8 mouse cellular contexts compared by ENCODE assay signal in the genomic region with DNA sequence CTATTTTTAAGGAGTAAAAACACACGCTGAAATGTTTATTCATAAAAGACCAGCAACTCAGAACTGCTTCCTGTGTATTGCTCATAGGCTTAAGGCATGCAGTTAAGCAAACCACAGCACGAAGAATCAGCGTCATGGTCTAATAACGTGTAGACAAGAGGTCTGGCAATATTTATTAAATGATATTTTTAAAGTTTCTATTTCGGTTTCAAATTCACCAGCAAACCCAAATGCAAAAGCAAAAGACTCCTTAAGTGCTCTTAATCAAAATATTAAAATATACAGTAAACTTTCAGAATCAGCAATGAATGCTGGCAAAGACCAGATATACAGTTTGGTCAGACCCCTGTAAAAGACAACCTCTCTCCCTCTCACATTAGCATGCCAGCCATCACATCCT. TPM values are rescaled to one million over a fixed set of nuclear protein-coding genes. Genes with fewer than 3 reads are reported as not detected.
DNase-seq lines count a peak whose midpoint lies in the region; ATAC-seq and TF ChIP-seq lines count a peak whose summit lies in the region.

No protein-coding gene starts in this region.

- no peaks in the 10 kb centered on the region for H3K27me3 ChIP-seq in heart, embryonic 10.5 days (ENCODE audit: insufficient read depth, poor library complexity, severe bottlenecking)
- no peaks in the 10 kb centered on the region for H3K27me3 ChIP-seq in CH12.LX (replicated peaks)
- no peaks in the 10 kb centered on the region for H3K27me3 ChIP-seq in hindbrain, embryonic 11.5 days (ENCODE audit: control insufficient read depth, insufficient read depth, low read length)
- no peaks in the 10 kb centered on the region for H3K27me3 ChIP-seq in midbrain, embryonic 10.5 days (ENCODE audit: low read depth, poor library complexity, severe bottlenecking)

- H3K27ac ChIP-seq in heart, embryonic 10.5 days: no peak overlapping the region
- no peak overlapping the region for H3K27ac ChIP-seq in CH12.LX (ENCODE audit: insufficient read depth, low read depth)
- H3K27ac ChIP-seq in hindbrain, embryonic 11.5 days (ENCODE audit: low read depth, low read length): no peak overlapping the region
- H3K27ac ChIP-seq in midbrain, embryonic 10.5 days (replicated peaks): no peak overlapping the region

- peaks cover 9% of the 10 kb centered on the region; the same call in 1 of the 2 replicates for H3K36me3 ChIP-seq in heart, embryonic 10.5 days
- H3K36me3 ChIP-seq in CH12.LX (replicated peaks in 1 of 2; ENCODE audit: control insufficient read depth in 1 of 2, insufficient read depth in 1 of 2, low read length in 1 of 2): no peaks in the 10 kb centered on the region
- no peaks in the 10 kb centered on the region for H3K36me3 ChIP-seq in hindbrain, embryonic 11.5 days (ENCODE audit: control insufficient read depth, insufficient read depth, low read length)
- 0 out of 2 replicates have a peak, but pooled peaks cover 4% of the 10 kb centered on the region for H3K36me3 ChIP-seq in midbrain, embryonic 10.5 days

- TF ChIP-seq RAD21 in CH12.LX (IDR thresholded peaks at IDR 0.05; ENCODE audit: low read depth, low read length): no peak

- DNase-seq in heart, embryonic 10.5 days (ENCODE audit: low spot score): no peak
- no peak for DNase-seq in heart, adult 8-10 months (ENCODE audit: low spot score)
- DNase-seq in CH12.LX (ENCODE audit: extremely low read depth): no peak
- no peak for DNase-seq in hindbrain, embryonic 11.5 days (ENCODE audit: low spot score)
- DNase-seq in midbrain, embryonic 10.5 days (ENCODE audit: low spot score): no peak
- no peak for DNase-seq in layer of hippocampus, postnatal 25 days (ENCODE audit: extremely low spot score in 1 of 2, low spot score in 1 of 2)
- DNase-seq in right cerebral cortex, postnatal 36 days (ENCODE audit: low spot score in 2 of 2): no peak
- DNase-seq in embryo, embryonic 11 days: no peak

- dilution Hi-C loops in CH12.LX (cut with MboI; ENCODE audit: extremely low pct_ligation_motif_present, extremely low pct_unique_long_range_greater_than_20kb, low sequenced_read_pairs): no loop called here

- TF ChIP-seq EP300 in CH12.LX (IDR thresholded peaks at IDR 0.05; ENCODE audit: low read length): no peak

- H3K79me2 ChIP-seq in CH12.LX (replicated peaks; ENCODE audit: control insufficient read depth, extremely low read depth, insufficient read depth, poor library complexity, severe bottlenecking): no peaks in the 10 kb centered on the region

- 73% methylated on average over 5 of the region's 5 CpGs for WGBS in heart, embryonic 10.5 days
- WGBS in hindbrain, embryonic 11.5 days: 82% methylated on average over 5 of the region's 5 CpGs
- WGBS in midbrain, embryonic 10.5 days: 84% methylated on average over 5 of the region's 5 CpGs

- H3K9me3 ChIP-seq in heart, embryonic 10.5 days: no peaks in the 10 kb centered on the region; the same call in 1 of the 2 replicates
- H3K9me3 ChIP-seq in CH12.LX (replicated peaks; ENCODE audit: low read length): no peaks in the 10 kb centered on the region
- H3K9me3 ChIP-seq in hindbrain, embryonic 11.5 days (ENCODE audit: control insufficient read depth, low read length): no peaks in the 10 kb centered on the region
- no peaks in the 10 kb centered on the region for H3K9me3 ChIP-seq in midbrain, embryonic 10.5 days (replicated peaks)

- ATAC-seq in hindbrain, embryonic 11.5 days (ENCODE audit: low FRiP score): no peak

- TF ChIP-seq POLR2A in CH12.LX (IDR thresholded peaks at IDR 0.05; ENCODE audit: low read depth, low read length): no peak

- H3K4me1 ChIP-seq in heart, embryonic 10.5 days: peaks cover 4% of the 10 kb centered on the region; the same call in 1 of the 2 replicates
- H3K4me1 ChIP-seq in CH12.LX (ENCODE audit: control insufficient read depth in 1 of 2, insufficient read depth in 2 of 2): peaks cover 6 to 7% of the 10 kb centered on the region in 2 experiments; a peak in 3 of 4 replicates
- no peaks in the 10 kb centered on the region for H3K4me1 ChIP-seq in hindbrain, embryonic 11.5 days (replicated peaks; ENCODE audit: control insufficient read depth, insufficient read depth, low read length)
- H3K4me1 ChIP-seq in midbrain, embryonic 10.5 days: peaks cover 20% of the 10 kb centered on the region

- H3K4me3 ChIP-seq in heart, embryonic 10.5 days: peak overlapping the region; percentile 91
- peak overlapping the region in 2 of 3 experiments; percentile 13 to 65 for H3K4me3 ChIP-seq in CH12.LX (replicated peaks in 1 of 3; ENCODE audit: low read depth in 2 of 3, low read length in 2 of 3, poor library complexity in 1 of 3)
- peak overlapping the region; percentile 47; the same call in 1 of the 2 replicates for H3K4me3 ChIP-seq in hindbrain, embryonic 11.5 days (ENCODE audit: low read depth, low read length)
- peak overlapping the region; percentile 80 for H3K4me3 ChIP-seq in midbrain, embryonic 10.5 days

- no peak for TF ChIP-seq CTCF in CH12.LX (conservative IDR thresholded peaks at IDR 0.05 in 1 of 2, IDR thresholded peaks at IDR 0.05 in 1 of 2; ENCODE audit: low read depth in 2 of 2, low read length in 2 of 2)

- in situ Hi-C loops in CH12.LX (cut with MboI; ENCODE audit: low pct_ligation_motif_present, low pct_unique_long_range_greater_than_20kb, low sequenced_read_pairs): no loop called here

- peak overlapping the region; percentile 10; the same call in 1 of the 2 replicates for H3K9ac ChIP-seq in CH12.LX (ENCODE audit: insufficient read depth, low read depth)
- H3K9ac ChIP-seq in hindbrain, embryonic 11.5 days (ENCODE audit: low read depth, low read length): no peak overlapping the region

- peak overlapping the region; percentile 95 for H3K4me2 ChIP-seq in CH12.LX (ENCODE audit: insufficient read depth, low read depth, poor library complexity, severe bottlenecking)
- H3K4me2 ChIP-seq in hindbrain, embryonic 11.5 days (replicated peaks; ENCODE audit: low read depth, low read length): peak overlapping the region; percentile 48; the same call in 1 of the 2 replicates

TF ChIP-seq in CH12.LX, 34 proteins besides CTCF, POLR2A, EP300 and RAD21:
- no peak for TF ChIP-seq JUN (IDR thresholded peaks at IDR 0.05; ENCODE audit: insufficient read depth, low read depth, low read length)
- no peak for TF ChIP-seq GABPA (IDR thresholded peaks at IDR 0.05; ENCODE audit: insufficient replicate concordance, low read depth, low read length)
- no peak for TF ChIP-seq MAX (IDR thresholded peaks at IDR 0.05; ENCODE audit: low read length)
- TF ChIP-seq SIN3A (IDR thresholded peaks at IDR 0.05; ENCODE audit: low read length): no peak

RNA-seq across cellular contexts. Expression of a gene that starts 1.0 kb away (rescaled TPM):
- 57.9 and 59.5 TPM in 2 replicates for polyA plus RNA-seq in heart, embryonic 10.5 days (2016; fragmentation: Nextera tagmentation; extraction: Ambion mirVana)
- 10 to 100 TPM in 2 of 4 experiments, 1 to 10 TPM in 2; 6.9 to 14.1 (median 10.9) TPM for total RNA-seq in heart, adult 8-10 months (2022)
- 1.8 and 5.0 TPM in 2 replicates for total RNA-seq in CH12.LX (2012; rRNA removed)
- total RNA-seq in CH12.LX (2014; rRNA removed): 0.38 and 0.50 TPM in 2 replicates
- polyA plus RNA-seq in CH12.LX (2012; ENCODE audit: insufficient read length, low read depth): 0.38 and 0.41 TPM in 2 replicates
- 49.9 and 56.2 TPM in 2 replicates for polyA plus RNA-seq in hindbrain, embryonic 11.5 days (2014; fragmentation: Nextera tagmentation; extraction: Ambion mirVana)
- 46.4 and 49.4 TPM in 2 replicates for polyA plus RNA-seq in midbrain, embryonic 10.5 days (2016; fragmentation: Nextera tagmentation; extraction: Ambion mirVana)
- 10 to 100 TPM; 28.2 to 29.1 TPM for total RNA-seq in layer of hippocampus, postnatal 25 days (2021)

Comparison
In these comparisons a context has a peak if more than half of its experiments do, and no peak if none do; other contexts are left out.
1. H3K4me3 ChIP-seq: peak in every context shown above with its lines; median percentile 91 in heart, embryonic 10.5 days; 80 in midbrain, embryonic 10.5 days; 47 in hindbrain, embryonic 11.5 days; 39 in CH12.LX.
2. RNA of a gene that starts 1.0 kb away (polyA plus RNA-seq): 57.9 to 59.5 TPM in heart, embryonic 10.5 days, 49.9 to 56.2 TPM in hindbrain, embryonic 11.5 days and 46.4 to 49.4 TPM in midbrain, embryonic 10.5 days; 0.38 to 0.41 TPM in CH12.LX; every median in the first group is over 10 times any median in the second.